Mouse (Mus musculus) v-Abl transformed pro-B cells (cell line): Measurements from ENCODE around the gene Platr17.

ENCODE experiments used
- in situ Hi-C, 2 experiments: fragments of 400-800 bp; cut with MboI; formaldehyde crosslinking; loops; one replicate each; pipeline ENCODE4 v1.15.1; 2025; ENCODE audit not compliant: unreplicated experiment in 2 of 2

Platr17 gene

DNA sequence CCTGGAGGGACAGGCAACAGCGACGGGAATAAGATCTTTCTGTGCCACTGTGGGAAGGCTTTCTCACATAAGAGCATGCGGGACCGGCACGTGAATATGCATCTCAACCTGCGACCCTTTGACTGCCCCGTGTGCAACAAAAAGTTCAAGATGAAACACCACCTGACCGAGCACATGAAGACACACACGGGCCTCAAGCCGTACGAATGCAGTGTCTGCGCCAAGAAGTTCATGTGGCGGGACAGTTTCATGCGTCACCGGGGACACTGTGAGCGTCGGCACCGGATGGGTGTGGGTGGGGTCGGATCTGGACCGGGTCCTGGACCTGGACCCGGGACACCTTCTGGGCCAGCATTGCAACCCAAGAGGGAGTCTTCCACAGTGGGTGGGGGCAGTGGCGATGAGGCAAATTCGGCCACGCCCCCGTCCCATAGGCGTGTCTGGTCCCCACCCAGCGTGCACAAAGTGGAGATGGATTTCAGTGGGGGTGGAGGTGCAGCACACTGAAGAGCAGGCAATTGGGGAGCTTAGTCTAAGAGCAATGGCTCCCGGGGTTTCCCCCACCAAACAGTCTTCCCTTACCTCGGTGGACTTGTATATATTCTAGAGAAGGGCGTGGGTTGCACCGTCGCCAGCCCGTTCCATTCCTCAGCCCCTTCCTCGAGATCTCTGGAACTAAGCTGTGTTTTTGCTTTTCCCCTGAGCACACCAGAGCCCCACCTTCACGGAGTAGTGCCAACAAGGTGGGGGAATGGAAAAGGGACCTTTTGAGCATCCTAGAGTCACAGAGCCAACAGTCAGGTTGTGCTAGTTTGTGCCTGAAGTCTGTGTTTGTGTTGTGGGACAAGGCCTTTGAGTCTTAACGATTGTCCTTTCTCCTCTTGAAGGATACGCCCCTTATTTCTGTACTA lies 13.6 kb downstream of the Platr17 start:
- in situ Hi-C loops, result no loop called here

DNA sequence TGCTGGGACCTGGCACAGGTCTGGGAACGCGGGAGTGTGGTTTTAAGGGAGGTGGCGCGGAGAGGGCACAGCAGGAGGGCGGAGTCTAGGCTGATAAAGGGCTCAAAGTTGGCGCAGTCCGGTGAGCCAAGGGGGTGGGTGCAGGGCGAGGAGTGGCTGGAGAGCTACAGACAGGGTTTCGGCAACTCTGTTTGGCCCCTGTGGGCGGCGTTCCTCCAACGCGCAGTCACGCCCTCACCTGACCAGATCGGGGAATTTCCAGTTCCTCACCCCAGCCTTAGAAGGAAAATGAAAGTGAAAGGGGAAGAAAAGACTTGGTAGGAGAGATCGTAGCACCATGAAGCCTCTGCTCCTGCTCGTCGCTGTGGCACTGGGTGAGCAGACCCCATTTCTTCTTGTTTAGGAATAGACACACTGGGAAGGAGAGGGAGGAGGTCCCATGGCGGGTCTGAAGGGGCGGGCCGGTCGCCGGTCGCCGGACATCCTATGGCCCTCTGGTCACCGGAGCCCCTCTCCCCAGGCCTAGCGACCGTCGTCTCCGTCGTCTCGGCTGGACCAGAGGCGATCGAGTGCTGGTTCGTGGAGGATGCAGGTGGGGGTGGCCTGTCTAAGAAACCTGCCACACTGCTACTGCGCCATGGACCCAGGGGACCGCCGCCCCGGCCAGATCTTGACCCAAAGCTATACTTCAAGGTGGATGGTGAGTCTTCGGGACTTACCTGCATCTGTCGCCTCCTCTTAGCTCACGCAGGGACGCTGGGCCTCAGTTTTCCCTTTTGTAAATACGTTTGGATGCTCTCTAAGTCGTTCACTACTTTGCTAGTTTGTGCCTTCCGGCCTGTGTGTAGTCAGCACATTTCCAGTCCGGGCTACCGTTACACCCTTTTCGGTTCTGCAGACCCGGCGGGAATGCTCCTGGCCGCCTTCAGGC lies 14.7 kb downstream of the Platr17 start:
- in situ Hi-C loops, result no loop called here

- in situ Hi-C loops, result no loop called here
Measured at GRCm38 (mm10) chr17:33920282-33921097, 15.6 kb downstream of the Platr17 start.

GRCm38 (mm10) chr17:33921361-33921760 lies 16.4 kb downstream of the Platr17 start:
- in situ Hi-C loops, result no loop called here

DNA sequence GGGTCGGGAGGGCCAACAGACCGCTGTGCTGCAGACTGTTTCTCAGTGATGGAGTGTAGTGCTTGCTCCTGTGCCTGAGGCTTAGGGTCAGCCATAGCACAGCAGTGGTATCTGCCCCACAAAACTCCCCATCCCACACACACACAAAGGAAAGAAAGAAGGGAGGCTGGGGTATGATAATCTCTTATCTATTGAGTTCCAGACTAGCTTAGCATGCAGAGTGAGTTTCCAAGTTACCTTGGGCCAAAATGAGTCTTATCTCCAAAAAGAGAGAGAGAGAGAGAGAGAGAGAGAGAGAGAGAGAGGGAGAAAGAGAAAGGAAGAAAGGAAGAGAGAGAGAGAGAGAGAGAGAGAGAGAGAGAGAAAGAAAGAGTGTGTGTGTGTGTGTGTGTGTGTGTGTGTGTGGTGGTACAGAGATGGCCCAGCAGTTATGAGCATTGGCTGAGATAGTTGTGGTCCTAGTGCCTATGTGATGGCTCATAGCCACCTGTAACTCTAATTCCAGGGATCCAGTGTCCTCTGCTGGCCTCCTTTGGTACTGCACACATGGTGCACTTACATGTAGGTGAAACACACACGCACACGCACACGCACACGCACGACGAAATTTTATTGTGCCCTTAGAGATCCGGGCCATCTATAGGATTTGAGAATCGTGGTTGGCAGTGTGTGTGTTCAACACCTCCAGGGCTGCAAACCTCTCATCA lies 19.8 kb downstream of the Platr17 start:
- in situ Hi-C loops, result loop anchor here in 1 of 2 experiments (5.0 kb wide), 1 partner anchor 32 kb away; the partner anchor contains the start of gene Kifc1

DNA sequence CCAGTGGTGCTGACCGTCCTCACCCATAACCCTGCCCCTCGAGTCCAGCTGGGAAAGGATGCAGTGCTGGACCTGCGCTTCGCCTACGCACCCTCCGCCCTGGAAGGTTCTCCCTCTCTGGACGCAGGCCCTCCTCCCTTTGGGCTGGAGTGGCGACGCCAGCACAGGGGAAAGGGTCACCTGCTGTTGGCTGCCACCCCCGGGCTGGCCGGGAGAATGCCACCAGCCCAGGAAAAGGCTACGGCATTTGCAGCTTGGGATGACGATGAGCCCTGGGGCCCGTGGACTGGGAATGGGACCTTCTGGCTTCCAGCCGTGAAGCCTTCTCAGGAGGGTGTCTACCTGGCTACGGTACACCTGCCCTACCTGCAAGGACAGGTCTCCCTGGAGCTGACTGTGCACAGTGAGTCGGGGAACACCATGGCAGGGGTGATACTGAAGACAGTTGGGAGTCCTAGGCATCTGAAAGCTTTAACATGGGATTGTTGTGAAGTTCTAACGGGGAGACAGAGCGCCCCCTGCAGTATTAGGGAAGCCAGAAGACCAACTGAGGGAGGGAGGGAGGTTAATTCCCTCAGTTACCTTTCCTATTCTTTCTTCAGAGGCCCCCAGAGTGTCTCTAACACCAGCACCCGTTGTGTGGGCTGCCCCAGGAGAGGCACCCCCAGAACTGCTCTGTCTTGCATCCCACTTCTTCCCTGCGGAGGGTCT lies 20.6 kb downstream of the Platr17 start:
- in situ Hi-C loops, result loop anchor here in 1 of 2 experiments (5.0 kb wide), 1 partner anchor 33 kb away; the partner anchor contains the start of gene Kifc1

- in situ Hi-C loops, result loop anchor here in 1 of 2 experiments (5.0 kb wide), 1 partner anchor 34 kb away; the partner anchor contains the start of gene Kifc1
Measured at GRCm38 (mm10) chr17:33926207-33926932, 21.4 kb downstream of the Platr17 start.

GRCm38 (mm10) chr17:33928251-33928947 lies 23.5 kb downstream of the Platr17 start:
- in situ Hi-C loops, result loop anchor here in 1 of 2 experiments (5.0 kb wide), 1 partner anchor 36 kb away; the partner anchor contains the start of gene Kifc1

DNA sequence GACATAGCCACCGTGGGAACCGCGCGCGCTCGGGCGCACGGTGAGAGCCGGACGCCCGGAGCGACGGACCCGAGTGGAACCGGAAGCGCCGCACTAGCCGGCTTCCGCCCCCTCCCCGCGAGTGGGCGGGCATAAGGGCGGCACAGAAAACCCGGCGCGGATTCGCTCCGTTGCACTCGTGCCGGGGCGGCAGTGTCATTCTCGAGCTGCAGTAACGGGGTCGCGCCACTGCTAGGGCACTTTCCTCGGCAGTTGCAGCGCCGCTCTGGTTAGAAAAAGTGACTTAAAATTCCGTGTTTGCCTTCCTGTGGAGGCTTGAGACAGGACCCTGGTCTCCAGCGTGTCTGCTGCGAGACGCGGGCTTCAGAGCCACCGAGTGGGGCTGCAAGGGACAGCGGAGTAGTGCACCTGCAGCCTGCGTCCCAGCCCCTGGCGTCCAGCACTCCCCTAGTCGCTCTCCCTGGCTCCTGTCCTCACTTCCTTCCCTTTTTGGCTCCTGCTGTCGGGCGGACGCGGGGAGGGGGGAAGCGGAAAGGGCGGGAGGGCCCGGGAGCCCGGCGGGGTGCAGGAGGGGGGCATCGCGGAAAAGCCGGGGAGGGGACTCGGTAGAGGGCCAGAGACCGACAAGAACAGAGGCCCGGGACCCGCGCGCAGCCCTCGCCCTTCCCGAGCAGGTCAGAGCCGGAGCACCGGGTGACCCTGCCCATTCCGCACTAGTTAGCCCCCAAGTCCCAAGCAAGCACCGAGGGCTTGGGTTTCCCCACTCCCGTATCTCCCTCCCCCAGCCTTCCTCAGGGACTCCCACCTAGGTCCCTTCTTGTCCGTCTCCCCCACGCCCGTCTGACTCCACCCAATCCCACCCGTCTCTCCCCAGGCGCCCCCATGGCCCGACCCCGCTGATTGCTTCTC lies 24.7 kb downstream of the Platr17 start, which contains the start of gene Rgl2:
TSS of gene Rgl2 (plus strand) at position 173 of the 909 bp plus-strand sequence.
- in situ Hi-C loops, result loop anchor here (5.0 kb wide), 1 partner anchor 37 kb away; the partner anchor contains the start of gene Kifc1 (in 2 of the 2)

DNA sequence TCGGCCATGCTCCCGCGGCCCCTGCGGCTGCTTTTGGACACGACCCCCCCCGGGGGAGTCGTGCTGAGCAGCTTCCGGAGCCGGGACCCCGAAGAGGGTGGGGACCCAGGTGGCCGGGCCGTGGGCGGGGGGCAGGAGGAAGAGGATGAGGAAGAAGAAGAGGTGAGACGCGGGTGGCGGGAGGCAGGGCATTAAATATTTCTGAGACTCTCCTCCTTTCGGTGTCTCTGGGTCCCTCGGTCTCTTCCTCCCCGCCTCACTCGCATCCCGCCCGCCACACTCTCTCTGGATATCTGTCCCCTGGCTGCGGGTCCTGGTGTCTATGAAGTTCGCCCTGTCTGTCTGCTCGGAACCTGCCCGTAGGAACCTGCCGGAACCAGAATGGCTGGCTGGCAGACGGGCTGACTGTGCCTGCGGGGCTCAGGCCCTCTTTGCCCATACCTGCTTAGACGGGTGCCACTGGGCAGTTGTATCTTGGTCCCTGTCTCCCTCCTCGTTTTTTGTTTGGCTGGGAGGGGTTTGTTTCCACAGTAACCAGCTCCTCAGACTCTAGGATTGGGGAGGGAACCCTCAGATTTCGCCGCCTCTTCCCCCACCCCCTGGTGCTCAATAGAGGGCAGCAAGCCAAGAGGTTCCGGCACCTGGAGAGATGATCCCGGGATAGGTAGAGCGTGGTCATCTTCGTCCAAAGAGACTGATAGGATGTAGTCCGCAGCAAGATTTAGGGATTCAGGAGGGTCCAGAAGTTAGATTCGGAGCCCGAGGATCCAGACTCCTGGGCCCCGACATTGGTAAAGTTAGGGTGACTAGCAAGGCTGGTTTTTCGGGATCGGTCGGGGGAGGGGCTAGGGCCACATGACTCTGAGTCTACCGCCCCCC lies 25.6 kb downstream of the Platr17 start:
- in situ Hi-C loops, result loop anchor here in 1 of 2 experiments (5.0 kb wide), 1 partner anchor 38 kb away; the partner anchor contains the start of gene Kifc1

- in situ Hi-C loops, result loop anchor here in 1 of 2 experiments (5.0 kb wide), 1 partner anchor 39 kb away; the partner anchor contains the start of gene Kifc1
Measured at GRCm38 (mm10) chr17:33931159-33931866, 26.4 kb downstream of the Platr17 start.

DNA sequence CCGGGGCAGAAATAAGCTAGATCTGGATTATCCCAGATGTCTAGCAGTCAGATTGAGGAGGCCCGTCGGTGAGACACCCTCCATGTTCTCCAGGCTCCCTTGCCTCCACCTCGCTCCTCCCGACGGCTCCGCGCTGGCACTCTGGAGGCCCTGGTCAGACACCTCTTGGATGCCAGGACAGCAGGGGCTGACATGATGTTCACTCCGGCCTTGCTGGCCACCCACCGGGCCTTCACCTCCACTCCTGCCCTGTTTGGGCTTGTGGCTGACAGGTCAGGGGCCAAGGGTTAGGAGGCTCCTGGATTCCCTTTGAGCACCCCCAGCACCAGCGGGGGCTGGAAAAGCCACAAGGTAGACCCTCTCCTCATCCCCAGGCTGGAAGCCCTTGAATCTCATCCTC lies 27.0 kb downstream of the Platr17 start:
- in situ Hi-C loops, result loop anchor here in 1 of 2 experiments (5.0 kb wide), 1 partner anchor 40 kb away; the partner anchor contains the start of gene Kifc1

GRCm38 (mm10) chr17:33932448-33932847 lies 27.5 kb downstream of the Platr17 start:
- in situ Hi-C loops, result loop anchor here in 1 of 2 experiments (5.0 kb wide), 1 partner anchor 40 kb away; the partner anchor contains the start of gene Kifc1

- in situ Hi-C loops, result loop anchor here in 1 of 2 experiments (5.0 kb wide), 1 partner anchor 41 kb away; the partner anchor contains the start of gene Kifc1
Measured at GRCm38 (mm10) chr17:33932970-33933369, 28.0 kb downstream of the Platr17 start.
